Mouse (Mus musculus) myocyte (in vitro differentiated cells): Measurements from ENCODE around the gene Srsf10.

ENCODE experiments used
- CEBPB ChIP-seq: IDR thresholded peaks from 2 replicates; pipeline ENCODE4 v1.6.1; 2011; ENCODE audit warnings: mild to moderate bottlenecking, moderate library complexity; ENCODE audit not compliant: poor library complexity, insufficient read depth, severe bottlenecking
- E2F4 ChIP-seq: IDR thresholded peaks from one replicate; pipeline ENCODE4 v1.6.1; 2011; ENCODE audit warnings: mild to moderate bottlenecking, control low read depth, moderate library complexity; ENCODE audit not compliant: insufficient read depth
- MAX ChIP-seq: IDR thresholded peaks from one replicate; pipeline ENCODE4 v1.6.1; 2011; ENCODE audit warnings: low read depth, mild to moderate bottlenecking, control low read depth
- MYOG ChIP-seq, 3 experiments: IDR thresholded peaks; one replicate each; pipeline ENCODE4 v1.6.1; 2011; ENCODE audit warnings: control low read depth in 2 of 3, low read depth in 2 of 3, mild to moderate bottlenecking in 2 of 3; ENCODE audit not compliant: insufficient read length in 2 of 3, control insufficient read depth in 1 of 3, insufficient read depth in 1 of 3
- POLR2A ChIP-seq: IDR thresholded peaks from one replicate; pipeline ENCODE4 v1.6.1; 2011; ENCODE audit warnings: low read depth, mild to moderate bottlenecking, control low read depth, moderate library complexity; ENCODE audit not compliant: insufficient read length
- POLR2AphosphoS2 ChIP-seq: IDR thresholded peaks from one replicate; pipeline ENCODE4 v1.6.1; 2011; ENCODE audit warnings: low read depth, control low read depth; ENCODE audit not compliant: insufficient read length
- TCF12 ChIP-seq: IDR thresholded peaks from one replicate; pipeline ENCODE4 v1.6.1; 2011; ENCODE audit warnings: mild to moderate bottlenecking, control low read depth; ENCODE audit not compliant: poor library complexity, insufficient read depth, severe bottlenecking

GRCm38 (mm10) chr4:135886184-135886583 lies 30.6 kb downstream of the Srsf10 start:
- TF ChIP-seq POLR2AphosphoS2, result no peak
- TF ChIP-seq E2F4, result no peak
- no peak for TF ChIP-seq POLR2A
- no peak for TF ChIP-seq MAX
- TF ChIP-seq CEBPB, result no peak
- TF ChIP-seq MYOG (IDR thresholded peaks at IDR 0.05; ENCODE audit: control insufficient read depth in 1 of 3, insufficient read depth in 1 of 3, insufficient read length in 2 of 3, low read depth in 2 of 3), result no peak
- TF ChIP-seq TCF12, result no peak
